ENCODE assay signal across 8 mouse cellular contexts in the genomic region with DNA sequence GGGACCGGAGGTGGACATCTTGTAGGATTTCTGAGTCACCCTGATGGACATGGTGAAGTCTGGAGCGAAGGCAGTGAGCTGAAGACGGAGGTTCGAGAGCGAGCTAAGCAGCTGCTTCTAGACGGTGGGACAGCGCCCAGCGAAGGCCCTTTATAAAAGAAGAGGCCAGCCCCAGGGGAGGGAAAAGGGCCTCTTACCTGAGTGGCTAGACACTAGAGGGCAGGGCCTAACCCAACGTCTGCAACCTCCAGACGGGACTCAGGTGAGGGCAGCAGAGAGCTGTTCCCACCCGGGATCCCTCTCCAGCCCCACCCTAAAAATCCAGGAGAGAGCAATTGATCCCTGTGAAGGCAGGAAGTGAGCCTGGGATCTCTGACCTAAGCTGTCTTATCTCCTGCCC. TPM values are rescaled to one million over a fixed set of nuclear protein-coding genes. Genes with fewer than 3 reads are reported as not detected.
A peak's percentile ranks its signal among the peaks of the same experiment; 100 is the strongest.
DNase-seq lines count a peak whose midpoint lies in the region; ATAC-seq and TF ChIP-seq lines count a peak whose summit lies in the region.

Krt8 (minus strand) TSS at position 294 of the 400 bp plus-strand sequence.

- no peak for DNase-seq in thymus, adult 2 months
- DNase-seq in thymus, postnatal 4 days = no peak
- no peak for DNase-seq in cerebellum, adult 11 months
- no peak for DNase-seq in thymus, adult 18-20 months
- DNase-seq in testis, postnatal 14 days (ENCODE audit: low spot score) = no peak

- peaks cover 5% of the 10 kb centered on the region; the same call in 1 of the 2 replicates for H3K27me3 ChIP-seq in thymus, adult 2 months (ENCODE audit: control insufficient read depth, insufficient read depth, low read length)
- no peaks in the 10 kb centered on the region for H3K27me3 ChIP-seq in intestine, postnatal 0 days (replicated peaks; ENCODE audit: control insufficient read depth, insufficient read depth, low read length)
- peaks cover 35% of the 10 kb centered on the region for H3K27me3 ChIP-seq in liver, embryonic 16.5 days (ENCODE audit: control insufficient read depth, insufficient read depth, low read depth, low read length)
- peaks cover 11% of the 10 kb centered on the region for H3K27me3 ChIP-seq in stomach, embryonic 16.5 days (ENCODE audit: control insufficient read depth, insufficient read depth, low read length)

- TF ChIP-seq CTCF in thymus, adult 2 months (IDR thresholded peaks at IDR 0.05; ENCODE audit: borderline replicate concordance, control insufficient read depth, extremely low read depth, insufficient read depth, low read length, poor library complexity) = no peak
- peak; percentile 85 for TF ChIP-seq CTCF in intestine, postnatal 0 days (IDR thresholded peaks at IDR 0.05; ENCODE audit: low read depth)

- H3K4me3 ChIP-seq in thymus, adult 2 months (ENCODE audit: control insufficient read depth, insufficient read depth, low read length) = no peak within 1 kb of the TSS
- H3K4me3 ChIP-seq in intestine, postnatal 0 days (ENCODE audit: low read depth, low read length) = peak within 1 kb of the TSS; percentile 67
- H3K4me3 ChIP-seq in liver, embryonic 16.5 days (ENCODE audit: low read depth, low read length) = peak within 1 kb of the TSS; percentile 58
- peak within 1 kb of the TSS; percentile 57 for H3K4me3 ChIP-seq in stomach, embryonic 16.5 days (replicated peaks; ENCODE audit: low read length)

- peak; percentile 78 for ATAC-seq in intestine, postnatal 0 days
- peak; percentile 75 for ATAC-seq in liver, embryonic 16.5 days (ENCODE audit: low read depth)
- ATAC-seq in stomach, embryonic 16.5 days (ENCODE audit: insufficient read depth, low FRiP score) = peak; percentile 80

- TF ChIP-seq POLR2A in thymus, adult 2 months (IDR thresholded peaks at IDR 0.05; ENCODE audit: control insufficient read depth, extremely low read depth, insufficient read depth, low read length, poor library complexity) = no peak

- no peaks in the 10 kb centered on the region for H3K9me3 ChIP-seq in intestine, postnatal 0 days (ENCODE audit: control insufficient read depth)
- H3K9me3 ChIP-seq in liver, embryonic 16.5 days (replicated peaks; ENCODE audit: control insufficient read depth, low read length) = no peaks in the 10 kb centered on the region
- H3K9me3 ChIP-seq in stomach, embryonic 16.5 days (replicated peaks; ENCODE audit: control insufficient read depth, low read length) = no peaks in the 10 kb centered on the region

- peak within 1 kb of the TSS; percentile 60 for H3K9ac ChIP-seq in intestine, postnatal 0 days (ENCODE audit: low read depth, low read length)
- peak within 1 kb of the TSS; percentile 47 for H3K9ac ChIP-seq in liver, embryonic 16.5 days (ENCODE audit: low read depth, low read length)
- peak within 1 kb of the TSS; percentile 77 for H3K9ac ChIP-seq in stomach, embryonic 16.5 days (ENCODE audit: low read length)

- no peak within 1 kb of the TSS for H3K27ac ChIP-seq in thymus, adult 2 months (ENCODE audit: control insufficient read depth, insufficient read depth, low read length)
- peak within 1 kb of the TSS; percentile 83 for H3K27ac ChIP-seq in intestine, postnatal 0 days (ENCODE audit: low read depth, low read length)
- peak within 1 kb of the TSS; percentile 1; the same call in 1 of the 2 replicates for H3K27ac ChIP-seq in liver, embryonic 16.5 days (ENCODE audit: low read length)
- H3K27ac ChIP-seq in stomach, embryonic 16.5 days (ENCODE audit: low read length) = peak within 1 kb of the TSS; percentile 93

- no peaks in the 10 kb centered on the region for H3K36me3 ChIP-seq in thymus, adult 2 months (ENCODE audit: control insufficient read depth, insufficient read depth, low read length)
- peaks cover 12% of the 10 kb centered on the region; the same call in 1 of the 2 replicates for H3K36me3 ChIP-seq in intestine, postnatal 0 days (ENCODE audit: control insufficient read depth, insufficient read depth)
- no peaks in the 10 kb centered on the region for H3K36me3 ChIP-seq in liver, embryonic 16.5 days (ENCODE audit: control insufficient read depth, insufficient read depth)
- no peaks in the 10 kb centered on the region for H3K36me3 ChIP-seq in stomach, embryonic 16.5 days (ENCODE audit: control insufficient read depth, insufficient read depth, low read length)

- WGBS in thymus, adult 2 months = 71% methylated on average over 11 of the region's 11 CpGs
- 27% methylated on average over 10 of the region's 11 CpGs for WGBS in intestine, postnatal 0 days
- WGBS in liver, embryonic 16.5 days (ENCODE audit: insufficient replicate concordance) = 28% methylated on average over 10 of the region's 11 CpGs
- WGBS in stomach, embryonic 16.5 days = 27% methylated on average over 11 of the region's 11 CpGs

- H3K4me1 ChIP-seq in thymus, adult 2 months (replicated peaks; ENCODE audit: control insufficient read depth, insufficient read depth, low read length) = no peaks in the 10 kb centered on the region
- peaks cover 11% of the 10 kb centered on the region for H3K4me1 ChIP-seq in intestine, postnatal 0 days (replicated peaks; ENCODE audit: control insufficient read depth, insufficient read depth, low read length)
- H3K4me1 ChIP-seq in liver, embryonic 16.5 days (ENCODE audit: control insufficient read depth, low read depth, low read length) = no peaks in the 10 kb centered on the region; the same call in 1 of the 2 replicates
- H3K4me1 ChIP-seq in stomach, embryonic 16.5 days (ENCODE audit: control insufficient read depth, insufficient read depth, low read length) = peaks cover 19% of the 10 kb centered on the region

- peak within 1 kb of the TSS; percentile 74 for H3K4me2 ChIP-seq in intestine, postnatal 0 days (replicated peaks; ENCODE audit: low read depth)
- H3K4me2 ChIP-seq in liver, embryonic 16.5 days (ENCODE audit: low read depth, low read length) = peak within 1 kb of the TSS; percentile 51
- H3K4me2 ChIP-seq in stomach, embryonic 16.5 days (ENCODE audit: low read depth, low read length) = peak within 1 kb of the TSS; percentile 53

RNA-seq across cellular contexts. Expression of gene Krt8, which starts in this region (rescaled TPM):
- 220 and 270 TPM in 2 replicates for polyA plus RNA-seq in thymus, adult 2 months (2012; rRNA removed)
- 940 and 1,037 TPM in 2 replicates for polyA plus RNA-seq in intestine, postnatal 0 days (2015; fragmentation: Nextera tagmentation; extraction: Ambion mirVana)
- 120 and 130 TPM in 2 replicates for polyA plus RNA-seq in liver, embryonic 16.5 days (2015; fragmentation: Nextera tagmentation; extraction: Ambion mirVana)
- polyA plus RNA-seq in stomach, embryonic 16.5 days (2015; fragmentation: Nextera tagmentation; extraction: Ambion mirVana) = 1,152 and 1,422 TPM in 2 replicates
